Mouse (Mus musculus) forebrain, postnatal 0 days (tissue): Measurements from ENCODE around the gene Cyb5r3. TPM values are rescaled to one million over a fixed set of nuclear protein-coding genes. Genes with fewer than 3 reads are reported as not detected.

Experiments used
- ATAC-seq: fragments of 200-750 bp; cut with Nextera tagmentation; 2 replicates; pipeline ENCODE4 v1.8.0; 2017; ENCODE audit warnings: mild to moderate bottlenecking, moderate library complexity
- DNase-seq: peaks from one replicate; pipeline ENCODE4 v3.0.0-alpha.2; 2015
- H3K27ac ChIP-seq: fragments of 300-500 bp; sonication (generic); 2 replicates; pipeline ENCODE4 v1.5.1; 2014; ENCODE audit warnings: low read depth, mild to moderate bottlenecking, antibody characterized with exemption, low read length, moderate library complexity, mixed read lengths
- H3K27me3 ChIP-seq: fragments of 300-500 bp; sonication (generic); 2 replicates; pipeline ENCODE4 v1.6.1; 2014; ENCODE audit warnings: mild to moderate bottlenecking, low read length, mixed read lengths; ENCODE audit not compliant: insufficient read depth
- H3K36me3 ChIP-seq: fragments of 300-500 bp; sonication (generic); 2 replicates; pipeline ENCODE4 v1.6.1; 2014; ENCODE audit warnings: mild to moderate bottlenecking, moderate library complexity; ENCODE audit not compliant: insufficient read depth
- H3K4me1 ChIP-seq: fragments of 300-500 bp; sonication (generic); 2 replicates; pipeline ENCODE4 v1.6.1; 2014; ENCODE audit warnings: antibody characterized with exemption; ENCODE audit not compliant: insufficient read depth
- H3K4me2 ChIP-seq: fragments of 300-500 bp; sonication (generic); 2 replicates; pipeline ENCODE4 v1.6.1; 2014; ENCODE audit warnings: low read depth, mild to moderate bottlenecking, moderate library complexity
- H3K4me3 ChIP-seq: fragments of 300-500 bp; sonication (generic); 2 replicates; pipeline ENCODE4 v1.5.1; 2014; ENCODE audit warnings: low read depth, low read length, mixed read lengths
- H3K9ac ChIP-seq: fragments of 300-500 bp; sonication (generic); 2 replicates; pipeline ENCODE4 v1.6.1; 2014; ENCODE audit warnings: mild to moderate bottlenecking
- H3K9me3 ChIP-seq: fragments of 300-500 bp; sonication (generic); 2 replicates; pipeline ENCODE4 v1.6.1; 2016; ENCODE audit warnings: low read length
- CTCF ChIP-seq: sonication (generic); IDR thresholded peaks from 2 replicates; pipeline ENCODE4 v1.5.1; 2016; ENCODE audit warnings: antibody characterized with exemption, control low read depth, low read depth
- WGBS: fragments of 180-500 bp; shearing (Covaris S2); extraction: QIAGEN DNeasy Blood & Tissue Kit; methylation state at CpG from one replicate; pipeline ENCODE4 v1.1.7; 2014; 5-methylcytosine and 5-hydroxymethylcytosine counted together
- polyA plus RNA-seq: library from polyadenylated mRNA; unstranded; fragments of >200 nt; fragmentation: Nextera tagmentation; extraction: Ambion mirVana; gene quantifications from 2 replicates; pipeline ENCODE4 v1.2.1, GENCODE M21; 2015
- total RNA-seq: library from RNA; depleted of rRNA; stranded (reverse); fragments of >200 nt; gene quantifications from 2 replicates; pipeline ENCODE4 v1.2.3, GENCODE M21; 2014; rRNA removed

Gene Cyb5r3
- total and polyA plus RNA-seq, 2 experiments from 2014 or later = 92.5 to 149 TPM

DNA sequence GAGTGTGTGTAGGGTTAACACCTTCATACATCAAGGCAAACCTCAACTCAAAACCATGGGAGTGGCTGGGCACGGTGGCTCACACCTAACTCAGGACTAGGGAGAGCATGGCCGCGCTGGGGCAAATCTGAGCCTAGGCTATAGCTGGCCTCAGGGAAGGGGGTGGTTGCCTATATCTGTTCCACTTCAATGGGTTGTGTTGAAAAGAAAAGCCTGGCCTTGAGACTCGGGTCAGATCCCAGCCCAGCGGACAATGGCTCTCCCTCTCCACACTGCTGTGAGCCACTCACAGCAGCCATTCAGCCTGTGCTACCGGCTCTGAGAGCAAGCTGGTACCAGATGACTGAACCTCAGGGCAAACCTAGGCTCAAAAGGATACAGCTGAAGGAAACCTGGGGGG lies 57.3 kb downstream of the Cyb5r3 start:
- no peak overlapping the region for H3K4me2 ChIP-seq
- peaks cover 49% of the 10 kb centered on the region for H3K36me3 ChIP-seq
- no peak for ATAC-seq
- no peaks in the 10 kb centered on the region for H3K4me1 ChIP-seq
- no peaks in the 10 kb centered on the region for H3K27me3 ChIP-seq
- DNase-seq = no peak
- no peak for TF ChIP-seq CTCF
- WGBS = 29% methylated on average over 6 of the region's 6 CpGs
- no peak overlapping the region for H3K9ac ChIP-seq
- H3K4me3 ChIP-seq = no peak overlapping the region
- H3K27ac ChIP-seq = no peak overlapping the region
- no peaks in the 10 kb centered on the region for H3K9me3 ChIP-seq

DNA sequence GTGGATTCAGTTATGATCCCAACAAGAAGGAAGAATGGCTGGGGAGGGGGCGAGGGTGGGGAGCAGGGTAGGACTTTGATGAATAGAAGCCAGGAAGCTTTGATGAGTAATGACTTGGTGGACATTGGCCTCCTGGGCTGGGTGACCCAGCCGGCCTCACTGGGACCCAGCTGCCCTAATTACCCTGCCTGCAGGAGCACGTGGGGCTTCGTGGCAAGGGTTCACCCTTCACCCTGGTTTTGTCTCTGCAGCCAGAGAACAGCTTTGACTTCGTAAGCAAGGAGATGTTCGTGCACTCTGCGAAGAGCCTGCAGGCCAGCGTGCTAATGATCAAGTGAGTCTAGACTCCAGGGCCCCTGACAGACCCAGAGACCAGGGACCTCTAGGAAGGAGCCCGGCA lies 58.3 kb downstream of the Cyb5r3 start:
- no peaks in the 10 kb centered on the region for H3K9me3 ChIP-seq
- no peak overlapping the region for H3K9ac ChIP-seq
- no peak overlapping the region for H3K27ac ChIP-seq
- ATAC-seq (no peak), DNase-seq (no peak)
- 79% methylated on average over 9 of the region's 9 CpGs for WGBS
- no peaks in the 10 kb centered on the region for H3K27me3 ChIP-seq
- no peak overlapping the region for H3K4me3 ChIP-seq
- peaks cover 39% of the 10 kb centered on the region for H3K36me3 ChIP-seq
- no peak overlapping the region for H3K4me2 ChIP-seq
- H3K4me1 ChIP-seq = no peaks in the 10 kb centered on the region
- no peak for TF ChIP-seq CTCF

DNA sequence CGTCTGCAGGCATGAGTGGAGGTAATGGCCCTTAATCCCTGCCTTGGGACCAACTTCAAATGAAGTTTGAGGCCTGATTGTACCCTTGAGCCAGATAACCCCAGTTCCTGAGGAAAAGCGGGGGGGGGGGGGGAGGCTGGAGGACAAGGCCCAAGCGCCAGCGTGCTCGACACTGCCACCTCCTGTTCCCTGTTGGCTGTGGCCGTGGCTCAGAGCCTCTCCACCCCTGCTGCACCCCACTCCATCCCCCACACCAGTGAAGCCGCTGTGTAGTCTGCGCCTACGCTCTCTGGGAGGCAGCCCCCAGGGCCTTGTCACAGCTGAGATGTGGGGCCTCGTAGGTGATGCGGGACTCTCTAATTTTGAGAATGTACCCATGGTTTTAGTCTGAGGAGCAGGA lies 59.5 kb downstream of the Cyb5r3 start:
- peak; percentile 80 for TF ChIP-seq CTCF
- 7% methylated on average over 11 of the region's 11 CpGs for WGBS
- Histone ChIP-seq H3K27ac (no peak overlapping the region), H3K27me3 (no peaks in the 10 kb centered on the region), H3K9me3 (no peaks in the 10 kb centered on the region), H3K9ac (no peak overlapping the region), H3K4me2 (no peak overlapping the region), H3K4me3 (no peak overlapping the region), H3K36me3 (peaks cover 30% of the 10 kb centered on the region), H3K4me1 (no peaks in the 10 kb centered on the region)
- DNase-seq (peak; percentile 66), ATAC-seq (peak; percentile 81)

DNA sequence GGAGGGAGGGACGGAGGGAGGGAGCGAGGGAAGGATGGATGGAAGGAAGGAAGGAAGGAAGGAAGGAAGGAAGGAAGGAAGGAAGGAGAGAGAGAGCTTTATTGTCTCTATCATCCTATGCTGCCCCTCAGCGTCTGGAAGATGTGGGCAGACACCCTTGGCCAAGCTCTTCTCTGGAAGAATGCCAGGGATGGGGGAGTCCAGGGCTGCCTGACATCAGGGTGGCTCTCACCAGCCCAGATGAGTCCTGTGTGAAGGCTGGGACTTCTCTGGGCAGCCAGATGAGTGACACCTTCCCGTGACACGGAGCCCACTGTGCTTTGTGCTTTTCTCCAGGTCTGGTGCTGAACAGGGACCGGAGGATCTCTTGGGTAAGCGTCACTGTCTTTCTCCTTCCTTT lies 60.5 kb downstream of the Cyb5r3 start:
- WGBS = 86% methylated on average over 7 of the region's 7 CpGs
- no peak for DNase-seq

GRCm38 (mm10) chr15:83111290-83111689 lies 61.1 kb downstream of the Cyb5r3 start:
- DNase-seq (no peak), ATAC-seq (no peak)
- H3K27ac ChIP-seq = no peak overlapping the region
- 50% methylated on average over 6 of the region's 6 CpGs for WGBS
- H3K9me3 ChIP-seq = no peaks in the 10 kb centered on the region
- H3K4me2 ChIP-seq = no peak overlapping the region
- peaks cover 15% of the 10 kb centered on the region for H3K36me3 ChIP-seq
- no peaks in the 10 kb centered on the region for H3K27me3 ChIP-seq
- no peak overlapping the region for H3K4me3 ChIP-seq
- no peak for TF ChIP-seq CTCF
- H3K4me1 ChIP-seq = no peaks in the 10 kb centered on the region
- H3K9ac ChIP-seq = no peak overlapping the region

More for the DNA sequence above, 60.5 kb downstream of the Cyb5r3 start:
- peaks cover 20% of the 10 kb centered on the region for H3K36me3 ChIP-seq
- H3K4me2 ChIP-seq = no peak overlapping the region
- no peak overlapping the region for H3K4me3 ChIP-seq
- no peak overlapping the region for H3K9ac ChIP-seq
- TF ChIP-seq CTCF = no peak
- H3K9me3 ChIP-seq = no peaks in the 10 kb centered on the region
- H3K27ac ChIP-seq = no peak overlapping the region
- no peak for ATAC-seq
- H3K4me1 ChIP-seq = no peaks in the 10 kb centered on the region
- no peaks in the 10 kb centered on the region for H3K27me3 ChIP-seq

GRCm38 (mm10) chr15:83107814-83108213 lies 64.6 kb downstream of the Cyb5r3 start:
- Histone ChIP-seq H3K4me1 (no peaks in the 10 kb centered on the region), H3K4me3 (no peak overlapping the region), H3K9me3 (no peaks in the 10 kb centered on the region), H3K27ac (no peak overlapping the region), H3K36me3 (no peaks in the 10 kb centered on the region), H3K27me3 (no peaks in the 10 kb centered on the region), H3K9ac (no peak overlapping the region), H3K4me2 (no peak overlapping the region)
- no peak for ATAC-seq
- no peak for DNase-seq
- 42% methylated on average over 6 of the region's 6 CpGs for WGBS
- no peak for TF ChIP-seq CTCF

GRCm38 (mm10) chr15:83106426-83106825 lies 66.0 kb downstream of the Cyb5r3 start:
- Histone ChIP-seq H3K9ac (no peak overlapping the region), H3K27me3 (no peaks in the 10 kb centered on the region), H3K4me1 (no peaks in the 10 kb centered on the region), H3K4me3 (no peak overlapping the region), H3K36me3 (no peaks in the 10 kb centered on the region), H3K4me2 (no peak overlapping the region), H3K9me3 (no peaks in the 10 kb centered on the region), H3K27ac (no peak overlapping the region)
- no peak for ATAC-seq
- TF ChIP-seq CTCF = no peak
- DNase-seq = no peak
- WGBS = 76% methylated on average over 6 of the region's 6 CpGs

Other genes starting within 250 kb of the Cyb5r3 start
- 120 and 150 TPM in 2 replicates for gene Tcf20, start 184.7 kb downstream of the Cyb5r3 start, total RNA-seq
- gene Tcf20, start 184.7 kb downstream of the Cyb5r3 start, polyA plus RNA-seq = 10.3 and 12.2 TPM in 2 replicates
- gene Nfam1, start 139.3 kb downstream of the Cyb5r3 start, total RNA-seq = 0.69 and 2.9 TPM in 2 replicates
- gene Nfam1, start 139.3 kb downstream of the Cyb5r3 start, polyA plus RNA-seq = 1.5 and 1.8 TPM in 2 replicates
- 7.2 and 11.9 TPM in 2 replicates for gene Serhl, start 83.1 kb downstream of the Cyb5r3 start, total RNA-seq
- 39.1 and 42.6 TPM in 2 replicates for gene Serhl, start 83.1 kb downstream of the Cyb5r3 start, polyA plus RNA-seq
- gene Rrp7a, start 49.8 kb downstream of the Cyb5r3 start, total RNA-seq = 104 and 122 TPM in 2 replicates
- 89.5 and 94.9 TPM in 2 replicates for gene Rrp7a, start 49.8 kb downstream of the Cyb5r3 start, polyA plus RNA-seq
- gene Poldip3, start 23.2 kb downstream of the Cyb5r3 start, total RNA-seq = 86.6 and 100 TPM in 2 replicates
- gene Poldip3, start 23.2 kb downstream of the Cyb5r3 start, polyA plus RNA-seq = 95.9 and 103 TPM in 2 replicates
- 3.3 and 11.6 TPM in 2 replicates for gene A4galt, start 79.2 kb upstream of the Cyb5r3 start, total RNA-seq
- gene A4galt, start 79.2 kb upstream of the Cyb5r3 start, polyA plus RNA-seq = 3.7 and 4.9 TPM in 2 replicates
- 41.0 and 41.2 TPM in 2 replicates for gene Arfgap3, start 177.7 kb upstream of the Cyb5r3 start, total RNA-seq
- 32.0 and 33.7 TPM in 2 replicates for gene Arfgap3, start 177.7 kb upstream of the Cyb5r3 start, polyA plus RNA-seq